Mouse (Mus musculus) naive thymus-derived CD4-positive, alpha-beta T cell, adult 2 months (primary cell): Measurements from ENCODE around the gene T2.
"Not testable (repeated sequence)": the region's sequence is repeated elsewhere in the genome, so short reads cannot be mapped to it uniquely, and the experiment has no call there.

Source experiments
- DNase-seq: peaks from one replicate; pipeline ENCODE4 v3.0.0-alpha.2; 2011; ENCODE audit warnings: low read depth

The T2 gene

GRCm38 (mm10) chr17:8355692-8356091, at the start of gene T2:
T2 (plus strand) TSS chr17:8355992.
- no peak for DNase-seq

GRCm38 (mm10) chr17:8310838-8311614, 44.8 kb upstream of the T2 start, which contains the start of gene Sft2d1:
Sft2d1 (plus strand) TSS chr17:8311102.
- peak; percentile 96 for DNase-seq

GRCm38 (mm10) chr17:8311751-8312150, 44.0 kb upstream of the T2 start:
- peak; percentile 28 for DNase-seq

- no peak for DNase-seq
Observed at GRCm38 (mm10) chr17:8313976-8314375, 41.8 kb upstream of the T2 start.

- peak; percentile 39 for DNase-seq
Observed at GRCm38 (mm10) chr17:8316251-8316650, 39.5 kb upstream of the T2 start.

- DNase-seq, result not testable (repeated sequence)
Observed at GRCm38 (mm10) chr17:8326877-8327276, 28.9 kb upstream of the T2 start.

GRCm38 (mm10) chr17:8328511-8329174, 27.1 kb upstream of the T2 start:
- peak; percentile 41 for DNase-seq

- DNase-seq, result no peak
Observed at GRCm38 (mm10) chr17:8330602-8331001, 25.2 kb upstream of the T2 start.

GRCm38 (mm10) chr17:8337159-8337558, 18.6 kb upstream of the T2 start, which contains the start of gene Prr18:
Prr18 (plus strand) TSS chr17:8337459.
- not testable (repeated sequence) for DNase-seq

- DNase-seq, result no peak
Observed at GRCm38 (mm10) chr17:8339666-8340374, 16.0 kb upstream of the T2 start.

- peak; percentile 26 for DNase-seq
Observed at GRCm38 (mm10) chr17:8340407-8341359, 15.1 kb upstream of the T2 start.

- no peak for DNase-seq
Observed at GRCm38 (mm10) chr17:8341360-8341963, 14.3 kb upstream of the T2 start.

GRCm38 (mm10) chr17:8342706-8343105, 13.1 kb upstream of the T2 start:
- DNase-seq, result peak; percentile 38

GRCm38 (mm10) chr17:8343416-8343815, 12.4 kb upstream of the T2 start:
- no peak for DNase-seq

- no peak for DNase-seq
Observed at GRCm38 (mm10) chr17:8347765-8348285, 8.0 kb upstream of the T2 start.

- no peak for DNase-seq
Observed at GRCm38 (mm10) chr17:8348941-8349340, 6.9 kb upstream of the T2 start.

- no peak for DNase-seq
Observed at GRCm38 (mm10) chr17:8351088-8351487, 4.7 kb upstream of the T2 start.

GRCm38 (mm10) chr17:8357498-8357897, 1.7 kb downstream of the T2 start:
- no peak for DNase-seq

- DNase-seq, result no peak
Observed at GRCm38 (mm10) chr17:8360876-8361275, 5.1 kb downstream of the T2 start.

- DNase-seq, result no peak
Observed at GRCm38 (mm10) chr17:8361281-8362103, 5.7 kb downstream of the T2 start.
